ENCODE assay signal across 8 mouse cellular contexts in the genomic region with DNA sequence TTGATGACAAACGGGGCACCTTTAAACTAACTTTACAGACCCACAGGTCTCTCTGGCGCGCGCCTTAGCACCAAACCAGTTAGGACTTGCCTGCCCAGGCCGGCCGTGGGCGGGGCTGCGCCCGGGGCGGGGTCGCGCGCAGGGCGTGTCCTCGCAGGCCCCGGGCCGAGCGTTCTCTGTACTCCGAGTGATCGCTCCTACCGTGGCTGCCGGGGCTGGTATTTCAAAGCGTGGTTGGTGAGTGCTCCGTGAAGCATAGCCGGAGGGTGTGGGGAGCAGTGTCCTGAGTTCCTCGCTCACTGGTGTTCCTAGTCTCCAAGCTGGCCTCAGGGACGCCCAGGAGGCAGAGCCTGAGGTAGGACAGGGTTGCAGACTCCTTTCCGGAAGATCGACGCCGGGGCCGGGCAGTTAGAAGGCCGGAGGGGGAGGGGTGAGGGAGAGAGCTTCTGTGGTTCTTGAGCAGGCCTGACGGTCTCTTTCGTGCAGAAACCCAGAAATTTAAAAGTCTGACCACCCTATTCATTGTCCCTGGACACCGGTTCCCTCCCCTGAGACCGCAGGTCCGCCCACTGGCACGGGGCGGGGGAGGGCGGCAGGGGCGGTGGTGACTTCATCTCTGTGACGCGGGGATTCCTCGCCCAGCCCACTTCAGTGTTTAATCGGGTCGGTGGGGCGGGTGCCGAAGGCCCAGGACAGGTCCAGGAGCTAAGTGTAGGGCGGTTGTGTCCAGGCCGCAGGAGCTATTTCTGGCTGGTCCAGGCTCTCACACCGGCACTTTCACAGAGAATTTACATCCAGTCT. TPM values are rescaled to one million over a fixed set of nuclear protein-coding genes. Genes with fewer than 3 reads are reported as not detected.
A peak's percentile ranks its signal among the peaks of the same experiment; 100 is the strongest.
DNase-seq lines count a peak whose midpoint lies in the region; ATAC-seq and TF ChIP-seq lines count a peak whose summit lies in the region.

Gene Cd151, plus strand, starts transcription at position 163 of the 801 bp plus-strand sequence.

- peak within 1 kb of the TSS; percentile 56 for H3K4me2 ChIP-seq in forebrain, embryonic 15.5 days (replicated peaks)

- peaks cover 37% of the 10 kb centered on the region for H3K36me3 ChIP-seq in G1E (replicated peaks)
- H3K36me3 ChIP-seq in forebrain, embryonic 15.5 days, result peaks cover 24% of the 10 kb centered on the region

- H3K4me1 ChIP-seq in G1E (ENCODE audit: insufficient read depth, low read depth, low read length), result peaks cover 81% of the 10 kb centered on the region
- peaks cover 45% of the 10 kb centered on the region for H3K4me1 ChIP-seq in forebrain, embryonic 15.5 days

- H3K4me3 ChIP-seq in G1E (ENCODE audit: low read depth, low read length), result peak within 1 kb of the TSS; percentile 78
- H3K4me3 ChIP-seq in forebrain, embryonic 15.5 days, result peak within 1 kb of the TSS; percentile 67

- no peak for TF ChIP-seq CTCF in G1E (IDR thresholded peaks at IDR 0.05; ENCODE audit: low read depth, low read length)

- ATAC-seq in G1E (ENCODE audit: extremely low read depth, insufficient number of reproducible peaks, low FRiP score, poor library complexity, severe bottlenecking), result peak; percentile 50
- ATAC-seq in forebrain, embryonic 15.5 days (replicated peaks), result peak; percentile 44
- ATAC-seq in hematopoietic stem cell, adult 5-6 weeks (replicated peaks in 1 of 2; ENCODE audit: insufficient read depth in 1 of 2, low FRiP score in 2 of 2, low TSS enrichment in 1 of 2, low read depth in 1 of 2, poor library complexity in 2 of 2, severe bottlenecking in 2 of 2), result peak; percentile 49 to 61

- H3K27ac ChIP-seq in forebrain, embryonic 15.5 days (replicated peaks), result peak within 1 kb of the TSS; percentile 79

- peak within 1 kb of the TSS; percentile 82 for H3K9ac ChIP-seq in forebrain, embryonic 15.5 days (replicated peaks)

- under 1% methylated on average over 52 of the region's 52 CpGs for WGBS in forebrain, embryonic 15.5 days

- no peaks in the 10 kb centered on the region for H3K9me3 ChIP-seq in G1E (replicated peaks)
- no peaks in the 10 kb centered on the region for H3K9me3 ChIP-seq in forebrain, embryonic 15.5 days

- peak; percentile 91 for DNase-seq in G1E (ENCODE audit: low spot score)
- DNase-seq in c-Kit-positive CD71-negative TER-119-negative erythroid progenitor cells, embryonic 14.5 days (ENCODE audit: low read depth), result peak; percentile 64
- DNase-seq in layer of hippocampus, adult 9-11 months, result peak; percentile 72
- peak; percentile 96 for DNase-seq in lung, postnatal 10 days
- peak; percentile 73 for DNase-seq in retina, embryonic 14.5 days (ENCODE audit: low spot score)
- DNase-seq in urinary bladder, postnatal 10 days (ENCODE audit: low spot score), result peak; percentile 63

- peaks cover 33% of the 10 kb centered on the region for H3K27me3 ChIP-seq in G1E (ENCODE audit: insufficient read depth, low read length)
- H3K27me3 ChIP-seq in forebrain, embryonic 15.5 days, result peaks cover 43% of the 10 kb centered on the region

RNA-seq across cellular contexts. Expression of gene Cd151, which starts in this region (rescaled TPM):
- total RNA-seq in G1E (2014; fragmentation: Nextera tagmentation) (6.4 and 13.8 TPM in 2 replicates), G1E (2017) (18.1 and 24.3 TPM in 2 replicates)
- 8.0 and 13.3 TPM in 2 replicates for polyA plus RNA-seq in G1E (2012)
- 15.9 and 18.6 TPM in 2 replicates for polyA plus RNA-seq in forebrain, embryonic 15.5 days (2015; fragmentation: Nextera tagmentation; extraction: Ambion mirVana)
- 45.0 and 46.6 TPM in 2 replicates for total RNA-seq in hematopoietic stem cell, adult 5-6 weeks (2017)

Comparison
In these comparisons a context has a peak if more than half of its experiments do, and no peak if none do; other contexts are left out.
1. Peak in every context shown above with its lines: DNase-seq, ATAC-seq, H3K4me3 ChIP-seq and H3K27ac ChIP-seq.